Mouse (Mus musculus): ENCODE measurements around the gene Pgpep1. TPM values are rescaled to one million over a fixed set of nuclear protein-coding genes. Genes with fewer than 3 reads are reported as not detected.
A peak's percentile ranks its signal among the peaks of the same experiment; 100 is the strongest.

Pgpep1 gene
- total and polyA plus RNA-seq, 2 experiments, result 42.6 to 91.3 TPM

DNA sequence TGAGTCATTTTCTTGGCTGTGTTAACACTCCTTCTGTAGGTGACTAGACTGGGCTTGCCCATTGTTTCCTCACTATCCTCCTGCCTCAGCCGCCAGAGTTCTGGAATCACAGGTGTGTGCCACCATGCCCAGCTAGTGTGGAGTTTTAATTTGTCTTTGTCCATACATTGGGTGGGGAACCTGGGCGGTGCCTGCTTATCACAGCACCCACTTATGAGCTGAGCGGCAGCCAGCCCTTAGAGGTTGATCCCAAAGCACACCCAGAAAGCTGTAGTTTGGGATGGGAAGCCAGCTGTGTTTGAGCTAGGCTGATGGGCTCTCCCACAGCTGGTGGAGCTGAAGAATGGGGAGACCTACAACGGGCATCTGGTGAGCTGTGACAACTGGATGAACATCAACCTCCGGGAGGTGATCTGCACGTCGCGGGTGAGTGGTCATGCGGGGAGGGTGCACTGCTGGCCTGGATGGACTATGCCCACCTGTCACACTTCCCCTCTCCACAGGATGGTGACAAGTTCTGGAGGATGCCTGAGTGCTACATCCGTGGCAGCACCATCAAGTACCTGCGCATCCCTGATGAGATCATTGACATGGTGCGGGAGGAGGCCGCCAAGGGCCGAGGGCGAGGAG, 17.4 kb upstream of the Pgpep1 start:
- no peak for DNase-seq (ENCODE audit: extremely low read depth, low read depth, low spot score)
- H3K9ac ChIP-seq (ENCODE audit: low read depth, low read length), result no peak overlapping the region
- no peak for TF ChIP-seq CTCF (IDR thresholded peaks at IDR 0.05; ENCODE audit: low read depth, low read length)
- TF ChIP-seq POLR2A (IDR thresholded peaks at IDR 0.05; ENCODE audit: extremely low read depth, insufficient read depth, low read length), result no peak

DNA sequence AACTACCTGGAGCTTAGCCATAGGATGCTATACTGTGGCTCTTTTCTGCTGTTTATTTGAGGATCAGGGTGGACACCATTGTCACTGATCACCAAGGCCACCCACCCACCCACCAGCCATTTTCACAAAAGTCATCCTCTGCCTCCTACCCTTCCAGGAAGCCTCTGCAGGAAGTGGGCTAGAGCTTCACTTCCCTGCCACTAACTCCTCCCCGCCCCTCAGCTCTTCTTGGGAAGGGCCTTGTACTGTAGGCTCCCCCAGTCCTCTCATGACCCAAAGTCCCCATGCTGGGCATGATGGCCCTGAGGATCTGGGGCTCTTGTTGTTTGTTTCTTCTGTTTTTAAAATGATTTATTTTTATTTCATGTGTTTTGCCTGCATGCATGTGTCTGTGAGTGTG, 15.1 kb upstream of the Pgpep1 start:
- DNase-seq (ENCODE audit: extremely low read depth, low read depth, low spot score), result no peak
- H3K27ac ChIP-seq (replicated peaks; ENCODE audit: insufficient read depth, low read depth, low read length), result no peak overlapping the region
- no peaks in the 10 kb centered on the region for H3K36me3 ChIP-seq (ENCODE audit: control insufficient read depth, insufficient read depth, low read length)
- no peaks in the 10 kb centered on the region for H3K27me3 ChIP-seq (ENCODE audit: control insufficient read depth, insufficient read depth, low read length)
- 90% methylated on average over 1 of the region's 1 CpGs for WGBS
- peaks cover 20% of the 10 kb centered on the region for H3K4me1 ChIP-seq (ENCODE audit: control insufficient read depth, insufficient read depth, low read length)
- no peaks in the 10 kb centered on the region for H3K79me2 ChIP-seq (ENCODE audit: control insufficient read depth, insufficient read depth, low read length)
- TF ChIP-seq POLR2A (IDR thresholded peaks at IDR 0.05; ENCODE audit: extremely low read depth, insufficient read depth, low read length), result no peak
- TF ChIP-seq CTCF (IDR thresholded peaks at IDR 0.05; ENCODE audit: low read depth, low read length), result no peak
- H3K4me3 ChIP-seq (ENCODE audit: insufficient read depth, low read depth, low read length), result no peak overlapping the region
- no peak overlapping the region for H3K9ac ChIP-seq (ENCODE audit: low read depth, low read length)

More for the DNA sequence above, 17.4 kb upstream of the Pgpep1 start:
- no peak overlapping the region for H3K4me3 ChIP-seq (ENCODE audit: insufficient read depth, low read depth, low read length)
- H3K4me1 ChIP-seq (ENCODE audit: control insufficient read depth, insufficient read depth, low read length), result peaks cover 23% of the 10 kb centered on the region
- no peaks in the 10 kb centered on the region for H3K79me2 ChIP-seq (ENCODE audit: control insufficient read depth, insufficient read depth, low read length)
- H3K36me3 ChIP-seq (ENCODE audit: control insufficient read depth, insufficient read depth, low read length), result no peaks in the 10 kb centered on the region
- WGBS, result 96% methylated on average over 15 of the region's 15 CpGs
- H3K27ac ChIP-seq (replicated peaks; ENCODE audit: insufficient read depth, low read depth, low read length), result no peak overlapping the region
- H3K27me3 ChIP-seq (ENCODE audit: control insufficient read depth, insufficient read depth, low read length), result no peaks in the 10 kb centered on the region

DNA sequence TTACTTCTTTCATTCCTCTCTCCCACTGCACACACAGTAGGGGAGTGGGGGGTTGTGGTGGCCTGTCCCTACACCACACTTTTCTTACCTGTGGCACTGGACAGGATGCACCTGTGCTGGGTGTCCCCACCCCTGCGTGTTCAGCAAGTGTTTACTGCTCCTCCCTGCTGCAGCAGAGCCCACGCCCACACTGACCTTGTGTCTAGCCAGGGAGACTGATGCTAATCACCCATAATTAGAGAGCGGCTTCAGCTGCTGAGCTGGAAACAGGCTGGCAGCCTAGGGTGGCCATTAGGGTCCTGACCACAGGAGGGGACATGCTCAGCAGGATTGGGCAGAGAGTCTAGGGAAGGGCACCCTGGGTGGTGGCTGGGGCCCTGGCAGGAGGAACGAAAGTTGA, 14.5 kb upstream of the Pgpep1 start:
- 76% methylated on average over 4 of the region's 4 CpGs for WGBS

DNA sequence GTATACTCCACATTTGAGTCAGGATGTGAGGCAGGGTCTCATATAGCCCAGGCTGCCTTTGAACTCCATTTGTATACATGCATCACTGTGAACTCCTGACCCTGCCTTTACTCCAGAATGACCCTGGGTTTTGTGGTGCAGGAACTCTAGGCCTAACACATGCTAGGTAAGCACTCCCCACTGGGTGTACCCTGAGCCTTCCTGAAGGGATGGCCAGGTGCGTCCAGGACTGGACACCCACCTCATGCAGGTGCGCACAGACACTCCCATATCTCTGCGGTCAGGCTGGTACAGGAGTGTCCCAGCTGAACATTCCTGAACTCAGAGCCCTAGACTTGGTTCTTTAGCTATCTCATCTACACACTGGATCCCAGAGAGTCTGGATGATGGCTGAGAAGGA, 13.9 kb upstream of the Pgpep1 start:
- WGBS, result 77% methylated on average over 3 of the region's 3 CpGs
- Histone ChIP-seq H3K9ac (ENCODE audit: low read depth, low read length) (peak overlapping the region; percentile 68), H3K36me3 (ENCODE audit: control insufficient read depth, insufficient read depth, low read length) (no peaks in the 10 kb centered on the region), H3K4me3 (ENCODE audit: insufficient read depth, low read depth, low read length) (no peak overlapping the region; the same call in 1 of the 2 replicates), H3K4me1 (ENCODE audit: control insufficient read depth, insufficient read depth, low read length) (peaks cover 11% of the 10 kb centered on the region), H3K27ac (replicated peaks; ENCODE audit: insufficient read depth, low read depth, low read length) (peak overlapping the region; percentile 92), H3K79me2 (ENCODE audit: control insufficient read depth, insufficient read depth, low read length) (no peaks in the 10 kb centered on the region), H3K27me3 (ENCODE audit: control insufficient read depth, insufficient read depth, low read length) (no peaks in the 10 kb centered on the region)
- TF ChIP-seq POLR2A (IDR thresholded peaks at IDR 0.05; ENCODE audit: extremely low read depth, insufficient read depth, low read length) (no peak), CTCF (IDR thresholded peaks at IDR 0.05; ENCODE audit: low read depth, low read length) (no peak)
- no peak for DNase-seq (ENCODE audit: extremely low read depth, low read depth, low spot score)

More for the DNA sequence above, 14.5 kb upstream of the Pgpep1 start:
- H3K4me1 ChIP-seq (ENCODE audit: control insufficient read depth, insufficient read depth, low read length), result peaks cover 17% of the 10 kb centered on the region
- no peaks in the 10 kb centered on the region for H3K36me3 ChIP-seq (ENCODE audit: control insufficient read depth, insufficient read depth, low read length)
- no peak for DNase-seq (ENCODE audit: extremely low read depth, low read depth, low spot score)
- no peaks in the 10 kb centered on the region for H3K79me2 ChIP-seq (ENCODE audit: control insufficient read depth, insufficient read depth, low read length)
- no peaks in the 10 kb centered on the region for H3K27me3 ChIP-seq (ENCODE audit: control insufficient read depth, insufficient read depth, low read length)
- no peak overlapping the region for H3K27ac ChIP-seq (replicated peaks; ENCODE audit: insufficient read depth, low read depth, low read length)
- TF ChIP-seq CTCF (IDR thresholded peaks at IDR 0.05; ENCODE audit: low read depth, low read length) (no peak), POLR2A (IDR thresholded peaks at IDR 0.05; ENCODE audit: extremely low read depth, insufficient read depth, low read length) (no peak)
- H3K9ac ChIP-seq (ENCODE audit: low read depth, low read length), result no peak overlapping the region
- H3K4me3 ChIP-seq (ENCODE audit: insufficient read depth, low read depth, low read length), result no peak overlapping the region

DNA sequence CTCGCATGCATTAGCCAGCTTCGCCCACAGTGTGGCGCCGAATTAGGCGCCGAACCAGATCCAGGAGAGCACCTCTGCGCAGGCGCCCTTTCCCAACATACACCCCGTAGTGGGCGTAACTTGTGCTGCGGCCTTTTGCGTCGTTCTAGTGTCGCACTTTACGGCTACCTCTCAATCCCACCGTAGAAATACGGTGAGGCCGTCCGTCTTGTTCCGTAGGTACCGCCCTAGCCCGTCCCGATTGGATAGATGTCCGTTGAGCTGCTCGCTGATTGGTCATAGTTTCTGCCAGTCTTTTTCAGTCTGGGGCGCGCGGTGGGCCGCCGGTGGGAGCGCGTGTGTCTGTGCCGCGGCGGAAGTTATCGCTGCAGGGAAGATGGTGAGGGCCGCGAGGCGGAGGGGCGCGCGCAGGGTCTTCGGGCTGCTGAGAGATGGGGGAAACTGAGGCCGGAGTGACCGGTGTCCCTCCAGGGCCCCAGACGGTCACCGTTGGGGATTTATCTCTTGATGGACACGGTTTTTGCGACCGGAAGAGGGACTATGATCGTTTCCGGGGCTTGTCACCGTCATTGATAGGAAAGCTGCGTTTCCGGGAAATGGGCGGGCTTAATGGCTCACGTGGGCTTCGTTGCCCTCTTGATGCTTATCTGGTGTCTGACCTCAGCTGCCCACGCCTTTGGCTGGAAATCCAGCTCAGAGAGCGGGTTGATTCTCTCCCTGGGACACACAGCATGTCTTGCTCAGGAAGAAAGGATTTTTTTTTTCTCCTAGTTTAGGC, 13.1 kb upstream of the Pgpep1 start, which contains the start of gene Lsm4:
Gene Lsm4, plus strand, starts transcription at position 170 of the 778 bp plus-strand sequence.
- H3K36me3 ChIP-seq (ENCODE audit: control insufficient read depth, insufficient read depth, low read length), result no peaks in the 10 kb centered on the region
- peak within 1 kb of the TSS; percentile 79 for H3K9ac ChIP-seq (ENCODE audit: low read depth, low read length)
- TF ChIP-seq POLR2A (IDR thresholded peaks at IDR 0.05; ENCODE audit: extremely low read depth, insufficient read depth, low read length), result 0 out of 2 replicates have a peak, but pooled peaks have one; percentile 37
- peak; percentile 93 for TF ChIP-seq CTCF (IDR thresholded peaks at IDR 0.05; ENCODE audit: low read depth, low read length)
- peak; percentile 98 for DNase-seq (ENCODE audit: extremely low read depth, low read depth, low spot score)
- WGBS, result under 1% methylated on average over 60 of the region's 60 CpGs
- H3K79me2 ChIP-seq (ENCODE audit: control insufficient read depth, insufficient read depth, low read length), result no peaks in the 10 kb centered on the region
- H3K27me3 ChIP-seq (ENCODE audit: control insufficient read depth, insufficient read depth, low read length), result no peaks in the 10 kb centered on the region
- H3K27ac ChIP-seq (replicated peaks; ENCODE audit: insufficient read depth, low read depth, low read length), result peak within 1 kb of the TSS; percentile 92
- peaks cover 7% of the 10 kb centered on the region for H3K4me1 ChIP-seq (ENCODE audit: control insufficient read depth, insufficient read depth, low read length)
- peak within 1 kb of the TSS; percentile 66 for H3K4me3 ChIP-seq (ENCODE audit: insufficient read depth, low read depth, low read length)
